Mouse (Mus musculus) liver, embryonic 14.5 days (tissue): ENCODE data around the gene Ttc1. TPM values are rescaled to one million over a fixed set of nuclear protein-coding genes. Genes with fewer than 3 reads are reported as not detected.

Source experiments
- ATAC-seq: fragments of 200-750 bp; cut with Nextera tagmentation; 2 replicates; pipeline ENCODE4 v1.8.0; 2017; ENCODE audit warnings: moderate number of reproducible peaks, mild to moderate bottlenecking, moderate library complexity; ENCODE audit not compliant: insufficient read depth
- DNase-seq, 3 experiments: peaks; one replicate each; pipeline ENCODE4 v3.0.0-alpha.2; 2012 to 2013; ENCODE audit warnings: low read depth in 3 of 3, low spot score in 3 of 3
- H3K27ac ChIP-seq: fragments of 300-500 bp; sonication (generic); 2 replicates; pipeline ENCODE4 v1.5.1; 2014; ENCODE audit warnings: moderate library complexity, mild to moderate bottlenecking, control low read depth, inconsistent platforms
- H3K27me3 ChIP-seq: fragments of 300-500 bp; sonication (generic); 2 replicates; pipeline ENCODE4 v1.6.1; 2014; ENCODE audit warnings: mild to moderate bottlenecking, low read length, moderate library complexity; ENCODE audit not compliant: control insufficient read depth, insufficient read depth
- H3K36me3 ChIP-seq: fragments of 300-500 bp; sonication (generic); replicated peaks from 2 replicates; pipeline ENCODE4 v1.6.1; 2014; ENCODE audit warnings: low read depth; ENCODE audit not compliant: control insufficient read depth, insufficient read depth
- H3K4me1 ChIP-seq, 2 experiments: fragments of 200-500 bp in 1 of 2; fragments of 300-500 bp in 1 of 2; sonication (generic) in 1 of 2; replicated peaks; 2 replicates each; pipeline ENCODE4 v1.6.1; 2012 to 2014; ENCODE audit warnings: antibody characterized with exemption in 1 of 2, inconsistent platforms in 1 of 2, low read length in 1 of 2; ENCODE audit not compliant: control insufficient read depth in 2 of 2, insufficient read depth in 2 of 2
- H3K4me2 ChIP-seq: fragments of 300-500 bp; sonication (generic); 2 replicates; pipeline ENCODE4 v1.6.1; 2014; ENCODE audit warnings: low read depth, mild to moderate bottlenecking, control low read depth, moderate library complexity
- H3K4me3 ChIP-seq, 2 experiments: fragments of 200-500 bp in 1 of 2; fragments of 300-500 bp in 1 of 2; sonication (generic) in 1 of 2; 2 replicates each; pipeline ENCODE4 v1.5.1; 2012 to 2014; ENCODE audit warnings: low read depth in 2 of 2, low read length in 2 of 2, mild to moderate bottlenecking in 2 of 2, control low read depth in 1 of 2, inconsistent platforms in 1 of 2, moderate library complexity in 1 of 2; ENCODE audit not compliant: insufficient read depth in 1 of 2
- H3K9ac ChIP-seq: fragments of 300-500 bp; sonication (generic); replicated peaks from 2 replicates; pipeline ENCODE4 v1.6.1; 2014; ENCODE audit warnings: mild to moderate bottlenecking, control low read depth, moderate library complexity
- H3K9me3 ChIP-seq: fragments of 300-500 bp; sonication (generic); 2 replicates; pipeline ENCODE4 v1.6.1; 2016; ENCODE audit warnings: low read length, mixed read lengths; ENCODE audit not compliant: control insufficient read depth
- CTCF ChIP-seq: IDR thresholded peaks from 2 replicates; pipeline ENCODE4 v1.5.1; 2016; ENCODE audit warnings: antibody characterized with exemption, low read depth, control low read depth
- EP300 ChIP-seq: IDR thresholded peaks from 2 replicates; pipeline ENCODE4 v1.6.1; 2016; ENCODE audit warnings: antibody characterized with exemption, low read depth
- WGBS: fragments of 180-500 bp; shearing (Covaris S2); extraction: QIAGEN DNeasy Blood & Tissue Kit; methylation state at CpG from one replicate; pipeline ENCODE4 v1.1.7; 2014; ENCODE audit not compliant: insufficient replicate concordance; 5-methylcytosine and 5-hydroxymethylcytosine counted together
- polyA plus RNA-seq, 2 experiments: library from polyadenylated mRNA; depleted of rRNA in 1 of 2; stranded (reverse) in 1 of 2; unstranded in 1 of 2; fragments of >200 nt; fragmentation: Nextera tagmentation in 1 of 2; extraction: Ambion mirVana in 1 of 2; gene quantifications; 2 replicates each; pipeline versions ENCODE4 v1.2.1 to v1.2.3; 2012 to 2014

Gene Ttc1
- polyA plus RNA-seq, 2 experiments, result 17.9 to 36.9 TPM

DNA sequence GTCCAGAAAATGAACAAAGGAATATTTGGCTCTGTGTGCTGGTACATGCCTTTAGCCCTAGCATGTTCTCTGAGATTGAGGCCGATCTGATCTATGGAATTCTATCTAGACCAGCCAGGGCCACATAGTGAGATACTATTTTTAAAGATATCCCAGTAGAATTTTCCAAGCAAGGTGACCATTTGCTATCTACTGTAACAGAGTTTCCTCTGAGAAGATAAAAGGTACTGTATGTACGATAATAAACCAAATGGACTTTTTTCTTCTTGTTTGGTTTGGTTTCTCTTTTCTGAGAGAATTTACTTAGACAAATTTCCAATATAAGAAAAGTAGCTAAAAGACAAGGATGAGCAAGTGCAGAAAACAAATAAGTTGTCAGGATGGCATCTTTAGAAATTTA lies 39.4 kb downstream of the Ttc1 start:
- DNase-seq (no peak), ATAC-seq (no peak)
- Histone ChIP-seq H3K4me3 (no peak overlapping the region), H3K4me1 (no peaks in the 10 kb centered on the region), H3K27ac (no peak overlapping the region), H3K9ac (no peak overlapping the region), H3K9me3 (no peaks in the 10 kb centered on the region), H3K27me3 (no peaks in the 10 kb centered on the region), H3K36me3 (peaks cover 21% of the 10 kb centered on the region), H3K4me2 (no peak overlapping the region)
- WGBS, result 54% methylated on average over 2 of the region's 2 CpGs
- TF ChIP-seq CTCF (no peak), EP300 (no peak)

DNA sequence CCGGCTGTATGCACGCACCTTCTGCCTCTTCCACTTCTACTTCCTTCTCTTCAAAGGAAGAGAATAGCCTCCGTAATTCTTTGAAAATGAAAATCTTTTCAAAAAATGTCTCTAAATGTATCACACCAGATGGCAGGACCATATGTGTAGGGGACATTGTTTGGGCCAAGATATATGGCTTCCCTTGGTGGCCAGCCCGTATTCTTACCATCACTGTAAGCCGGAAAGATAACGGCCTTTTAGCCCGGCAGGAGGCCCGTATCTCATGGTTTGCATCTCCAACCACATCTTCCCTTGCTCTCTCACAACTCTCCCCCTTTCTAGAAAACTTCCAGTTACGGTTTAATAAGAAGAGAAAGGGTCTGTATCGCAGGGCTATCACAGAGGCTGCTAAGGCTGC lies 42.1 kb downstream of the Ttc1 start:
- Histone ChIP-seq H3K9me3 (no peaks in the 10 kb centered on the region), H3K27ac (no peak overlapping the region), H3K4me2 (no peak overlapping the region), H3K4me3 (no peak overlapping the region), H3K27me3 (no peaks in the 10 kb centered on the region), H3K36me3 (peaks cover 21% of the 10 kb centered on the region), H3K9ac (no peak overlapping the region), H3K4me1 (no peaks in the 10 kb centered on the region)
- TF ChIP-seq CTCF (no peak), EP300 (no peak)
- no peak for ATAC-seq
- 75% methylated on average over 10 of the region's 10 CpGs for WGBS
- DNase-seq, result no peak

DNA sequence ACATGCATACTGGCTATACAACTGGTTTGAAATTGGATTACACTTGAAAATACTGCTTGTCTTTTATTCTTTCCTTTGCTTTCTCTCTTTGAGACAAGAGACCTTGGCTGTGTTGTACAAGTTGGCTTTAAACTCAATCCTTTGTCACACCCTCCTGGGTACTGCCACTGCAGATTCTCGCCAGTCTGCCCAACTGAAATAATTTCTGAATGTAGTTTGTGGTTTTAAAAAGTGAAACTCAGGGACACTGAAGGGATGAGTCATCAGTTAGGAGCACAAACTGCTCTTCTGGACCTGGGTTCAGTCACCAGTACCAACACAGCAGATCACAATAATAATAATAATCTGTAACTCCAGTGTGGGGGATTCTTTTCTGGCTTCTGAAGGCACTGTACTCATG lies 44.3 kb downstream of the Ttc1 start:
- Histone ChIP-seq H3K4me1 (peaks cover 0 to 2% of the 10 kb centered on the region in 2 experiments; a peak in 1 of 4 replicates), H3K27ac (no peak overlapping the region), H3K4me2 (no peak overlapping the region), H3K27me3 (no peaks in the 10 kb centered on the region), H3K9ac (no peak overlapping the region), H3K9me3 (no peaks in the 10 kb centered on the region), H3K36me3 (peaks cover 28% of the 10 kb centered on the region), H3K4me3 (no peak overlapping the region)
- 43% methylated on average over 1 of the region's 1 CpGs for WGBS
- ATAC-seq (no peak), DNase-seq (no peak)
- no peak for TF ChIP-seq EP300
- no peak for TF ChIP-seq CTCF

DNA sequence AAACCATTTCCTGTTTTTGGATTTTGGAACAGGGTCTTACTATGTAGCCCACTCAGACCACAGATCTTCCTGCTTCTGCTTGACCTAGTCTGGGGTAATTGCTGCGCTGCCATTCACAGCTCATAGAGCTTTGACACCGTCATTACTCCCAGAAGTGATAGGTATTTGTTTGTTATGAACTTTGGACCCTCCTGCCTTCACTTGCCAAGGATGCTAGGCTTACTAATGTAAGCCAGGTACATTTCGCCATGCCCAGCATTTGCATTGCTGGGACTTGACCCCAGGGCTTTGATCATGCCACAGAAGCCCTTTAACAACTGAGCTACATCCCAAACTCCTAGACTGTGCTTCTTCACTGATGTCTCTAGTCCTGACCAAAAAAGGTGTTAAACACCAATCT lies 47.5 kb downstream of the Ttc1 start:
- ATAC-seq, result no peak
- 81% methylated on average over 3 of the region's 3 CpGs for WGBS
- peaks cover 33% of the 10 kb centered on the region for H3K36me3 ChIP-seq

DNA sequence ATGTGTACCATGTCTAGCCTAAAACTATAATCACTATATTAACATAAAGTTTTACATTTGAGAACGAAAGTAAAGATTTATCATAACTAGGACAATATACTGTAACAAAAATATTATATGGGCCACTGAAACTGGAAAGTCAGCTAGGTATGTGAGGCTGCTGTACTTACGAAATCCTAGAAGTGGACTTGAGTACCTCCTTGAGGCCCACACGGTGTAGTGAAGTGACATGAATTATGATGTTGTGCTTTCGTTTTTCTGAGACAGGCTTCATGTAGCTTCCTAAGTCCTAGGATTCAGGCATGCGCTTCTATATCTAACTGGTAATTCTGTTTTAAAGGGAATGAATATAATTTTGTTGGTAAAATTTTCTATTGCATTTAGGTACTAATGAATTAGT lies 49.2 kb downstream of the Ttc1 start:
- TF ChIP-seq EP300 (no peak), CTCF (no peak)
- Histone ChIP-seq H3K27ac (no peak overlapping the region), H3K4me2 (no peak overlapping the region), H3K4me1 (peaks cover 0 to 6% of the 10 kb centered on the region in 2 experiments; a peak in 2 of 4 replicates), H3K9ac (no peak overlapping the region), H3K4me3 (no peak overlapping the region), H3K36me3 (peaks cover 27% of the 10 kb centered on the region), H3K27me3 (no peaks in the 10 kb centered on the region), H3K9me3 (no peaks in the 10 kb centered on the region)
- no peak for DNase-seq
- 73% methylated on average over 5 of the region's 5 CpGs for WGBS
- ATAC-seq, result no peak

More for the DNA sequence above, 47.5 kb downstream of the Ttc1 start:
- no peak for TF ChIP-seq CTCF
- Histone ChIP-seq H3K27me3 (no peaks in the 10 kb centered on the region), H3K4me1 (peaks cover 0 to 6% of the 10 kb centered on the region in 2 experiments; a peak in 2 of 4 replicates), H3K4me2 (no peak overlapping the region), H3K9me3 (no peaks in the 10 kb centered on the region), H3K9ac (no peak overlapping the region), H3K27ac (no peak overlapping the region), H3K4me3 (no peak overlapping the region)
- DNase-seq, result no peak
